Mouse (Mus musculus) left cerebral cortex, adult 9 months (tissue): ENCODE measurements around the gene Btnl2.

Experiments
- DNase-seq, 2 experiments: peaks; one replicate each; pipeline ENCODE4 v3.0.0; 2022; ENCODE audit warnings: low spot score in 2 of 2

The Btnl2 gene

DNA sequence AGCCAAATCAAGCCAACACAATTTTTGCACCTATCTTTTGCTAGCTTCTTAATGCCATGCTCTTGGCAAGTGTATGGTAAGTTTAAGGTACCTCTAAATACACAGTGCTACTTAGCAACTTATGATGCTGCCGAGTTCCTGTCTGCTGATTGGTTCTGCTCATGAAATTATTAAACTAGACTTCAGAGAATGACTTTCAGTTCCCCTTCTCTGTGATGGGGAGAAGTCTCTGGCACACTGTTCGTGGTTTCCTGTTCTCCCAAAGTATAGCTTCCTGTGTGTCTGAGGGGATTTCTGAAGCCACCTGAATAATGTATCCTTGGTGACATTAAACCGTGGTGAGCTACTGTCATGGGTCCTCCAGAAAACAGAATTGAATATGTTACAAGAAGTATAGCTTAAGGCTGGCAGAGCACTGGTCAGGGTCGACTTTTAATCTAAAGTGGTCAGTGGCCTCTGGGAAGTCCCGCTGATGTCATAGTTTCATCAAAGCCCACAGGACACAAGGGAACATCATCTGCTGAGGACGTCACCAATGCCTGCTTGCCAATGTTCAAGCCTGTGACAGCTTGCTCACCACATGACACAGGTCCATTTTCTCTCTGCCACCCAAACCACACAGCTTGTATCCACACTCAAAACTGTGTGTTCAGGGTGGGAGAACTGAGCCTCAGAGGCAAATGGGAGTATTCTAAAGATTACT lies 6.9 kb upstream of the Btnl2 start:
- DNase-seq, result peak in 1 of 2 experiments; percentile 77

DNA sequence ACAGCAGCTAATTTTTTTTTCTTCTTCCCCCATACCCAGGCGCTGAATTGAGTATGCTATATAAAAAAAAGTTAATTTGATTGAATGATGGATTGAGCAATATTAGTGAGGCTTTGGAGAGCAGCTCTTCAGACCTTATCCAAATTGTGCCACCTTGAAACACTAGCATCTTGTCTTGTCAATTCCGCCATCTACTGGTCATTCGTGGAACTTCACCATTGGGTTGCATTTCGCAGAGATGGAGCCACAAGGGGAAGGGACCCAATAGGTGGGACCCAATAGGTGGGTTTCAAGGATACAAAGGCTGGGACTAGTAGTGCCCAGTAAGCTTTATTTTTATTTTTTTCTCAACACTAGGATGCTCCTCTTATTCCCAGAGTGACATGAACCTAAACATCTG lies 5.2 kb upstream of the Btnl2 start:
- peak in 1 of 2 experiments; percentile 82 for DNase-seq

DNA sequence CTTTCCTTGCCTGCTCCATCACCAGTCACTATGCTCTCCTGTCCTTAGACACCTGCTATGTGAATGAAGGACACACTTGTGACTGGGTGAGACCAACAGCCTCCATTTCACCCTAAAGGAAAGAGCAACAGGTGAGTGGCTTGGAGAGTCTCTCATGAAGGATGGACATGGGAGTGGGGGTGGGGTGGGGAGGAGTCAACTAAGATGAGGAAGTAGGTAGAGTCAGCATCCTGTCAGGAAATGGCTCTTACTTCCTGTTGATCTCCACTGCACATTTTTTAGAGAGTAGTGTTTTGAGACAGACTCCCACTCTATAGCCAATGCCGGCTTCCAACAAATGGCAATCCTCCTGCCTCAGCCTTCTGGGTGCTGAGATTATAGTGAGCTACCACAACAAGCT lies 318 bp downstream of the Btnl2 start:
- no peak for DNase-seq

DNA sequence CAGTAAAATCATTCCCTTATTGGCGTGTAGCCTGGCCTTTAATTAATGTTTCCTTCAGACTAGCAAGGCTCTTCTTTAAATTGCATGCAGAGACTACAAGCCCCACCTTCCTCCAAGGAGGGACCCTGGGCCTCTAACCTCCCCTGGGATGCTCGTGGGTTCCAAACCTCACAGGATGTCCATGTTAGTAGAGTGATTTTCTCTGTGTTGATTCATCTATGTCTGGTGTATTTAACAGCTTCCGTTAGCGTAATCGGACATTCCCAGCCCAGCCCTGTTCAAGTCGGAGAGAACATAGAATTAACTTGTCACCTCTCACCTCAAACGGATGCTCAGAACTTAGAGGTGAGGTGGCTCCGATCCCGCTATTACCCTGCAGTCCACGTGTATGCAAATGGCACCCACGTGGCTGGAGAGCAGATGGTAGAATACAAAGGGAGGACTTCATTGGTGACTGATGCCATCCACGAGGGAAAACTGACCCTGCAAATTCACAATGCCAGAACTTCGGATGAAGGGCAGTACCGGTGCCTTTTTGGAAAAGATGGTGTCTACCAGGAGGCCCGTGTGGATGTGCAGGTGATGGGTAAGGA lies 8.4 kb downstream of the Btnl2 start:
- DNase-seq, result no peak

DNA sequence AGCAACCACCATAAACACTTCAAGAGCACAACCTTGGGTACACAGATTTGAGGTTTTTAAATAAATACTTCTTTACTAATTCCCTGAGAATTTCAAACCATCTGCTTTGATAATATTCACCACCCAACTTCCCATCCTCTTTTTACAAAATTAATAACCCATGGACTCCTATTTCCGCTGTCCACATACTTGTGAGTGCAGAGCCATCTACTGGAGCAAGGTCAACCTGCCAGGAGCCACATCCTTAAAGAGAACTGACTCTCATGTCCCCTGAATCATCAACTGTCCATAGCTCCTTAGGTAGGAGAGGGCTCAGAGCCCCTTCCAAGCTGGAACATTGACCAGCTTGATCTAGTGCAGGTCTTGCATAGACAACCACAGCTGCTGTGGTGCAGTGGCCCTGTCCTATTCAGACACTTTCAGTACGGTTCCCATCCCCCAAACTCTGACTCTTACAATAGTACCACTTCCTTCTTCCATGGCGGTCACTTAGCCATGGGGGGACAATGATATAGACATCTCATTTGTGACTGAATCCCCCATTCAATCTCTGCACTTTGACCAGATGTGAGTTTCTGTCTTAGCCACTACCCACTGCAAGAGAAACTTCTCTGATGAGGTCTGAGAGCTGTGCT lies 9.2 kb downstream of the Btnl2 start:
- DNase-seq, result no peak

DNA sequence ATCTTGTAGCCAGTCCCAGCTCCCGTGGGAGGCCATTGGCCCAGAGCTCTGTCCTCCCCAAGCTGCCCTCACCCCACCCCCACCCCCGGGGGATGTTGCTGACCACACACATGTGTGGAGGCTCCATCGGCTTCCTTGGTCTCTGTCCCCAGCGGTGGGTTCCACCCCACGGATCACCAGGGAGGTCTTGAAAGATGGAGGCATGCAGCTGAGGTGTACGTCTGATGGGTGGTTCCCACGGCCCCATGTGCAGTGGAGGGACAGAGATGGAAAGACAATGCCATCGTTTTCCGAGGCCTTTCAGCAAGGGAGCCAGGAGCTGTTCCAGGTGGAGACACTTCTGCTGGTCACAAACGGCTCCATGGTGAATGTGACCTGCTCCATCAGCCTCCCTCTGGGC lies 10.4 kb downstream of the Btnl2 start:
- DNase-seq, result no peak

DNA sequence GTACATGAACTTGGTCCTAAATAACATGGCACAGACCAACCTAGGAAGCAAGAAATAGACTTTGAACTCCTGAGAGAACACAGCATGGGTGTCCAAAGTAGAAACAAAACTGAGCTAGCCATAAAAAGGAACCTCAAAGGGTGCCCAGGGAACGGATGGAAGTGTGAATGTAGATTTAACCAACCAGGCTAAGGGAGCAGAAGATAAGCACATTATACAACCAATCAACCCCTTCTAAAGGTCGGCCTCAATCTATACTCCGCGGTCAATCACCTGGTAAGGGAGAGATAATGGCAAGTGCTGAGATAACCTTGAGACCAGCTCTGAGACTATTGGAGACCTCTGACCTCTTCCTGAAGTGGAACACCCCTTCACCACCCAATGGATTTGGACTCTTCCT lies 15.9 kb downstream of the Btnl2 start:
- no peak for DNase-seq

DNA sequence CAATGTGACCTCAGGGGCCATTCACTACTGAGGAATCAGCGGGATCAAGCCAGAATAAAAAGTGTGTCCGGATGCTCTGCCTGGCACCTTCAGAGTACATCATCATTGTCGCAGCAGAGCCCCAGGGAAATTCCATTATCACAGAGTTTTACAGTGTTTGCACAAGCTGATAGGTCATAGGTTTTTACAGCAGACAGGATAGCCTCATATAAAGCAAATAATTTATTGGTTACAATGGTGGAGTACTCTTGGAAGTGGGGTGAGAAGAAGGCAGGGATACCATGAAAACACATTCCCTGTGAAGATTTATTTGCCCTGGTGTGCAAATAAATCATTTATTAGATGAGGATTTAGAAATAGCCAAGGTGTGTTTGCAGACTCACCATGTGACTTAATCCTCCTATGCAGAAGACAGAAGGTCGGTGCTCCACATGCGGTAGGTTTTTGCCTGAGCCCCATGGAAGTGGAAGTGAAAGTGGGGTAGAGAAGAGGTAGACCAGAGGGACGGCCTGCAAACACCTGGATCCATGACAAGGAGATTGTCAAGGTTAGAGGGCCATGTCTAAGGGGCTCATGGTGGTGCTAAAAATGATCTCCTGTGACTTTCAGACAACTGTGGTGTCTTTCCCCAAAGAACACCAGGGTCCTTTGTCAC lies 18.6 kb downstream of the Btnl2 start:
- no peak for DNase-seq

DNA sequence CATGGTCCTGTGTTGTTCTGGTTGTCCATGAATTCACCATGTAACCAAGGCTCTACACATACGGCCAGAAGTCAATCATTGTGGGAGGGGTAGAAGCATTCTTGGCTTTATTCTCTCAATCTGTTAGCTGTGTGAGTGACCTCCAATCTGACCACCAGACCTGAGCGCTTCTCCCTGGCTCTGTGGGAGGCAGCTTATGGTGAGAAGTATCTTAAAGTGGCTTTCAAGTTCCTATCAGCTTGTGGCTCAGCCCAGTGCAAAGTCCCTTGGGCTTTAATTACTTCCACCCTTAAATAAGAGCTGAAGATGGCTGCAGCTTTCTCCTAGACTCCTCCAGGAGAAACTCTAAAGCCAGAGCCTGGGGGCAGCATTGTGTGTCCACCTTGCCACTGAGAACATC lies 22.2 kb downstream of the Btnl2 start, which contains the start of gene Btnl1:
TSS of gene Btnl1 (plus strand) at position 286 of the 400 bp plus-strand sequence.
- no peak for DNase-seq

DNA sequence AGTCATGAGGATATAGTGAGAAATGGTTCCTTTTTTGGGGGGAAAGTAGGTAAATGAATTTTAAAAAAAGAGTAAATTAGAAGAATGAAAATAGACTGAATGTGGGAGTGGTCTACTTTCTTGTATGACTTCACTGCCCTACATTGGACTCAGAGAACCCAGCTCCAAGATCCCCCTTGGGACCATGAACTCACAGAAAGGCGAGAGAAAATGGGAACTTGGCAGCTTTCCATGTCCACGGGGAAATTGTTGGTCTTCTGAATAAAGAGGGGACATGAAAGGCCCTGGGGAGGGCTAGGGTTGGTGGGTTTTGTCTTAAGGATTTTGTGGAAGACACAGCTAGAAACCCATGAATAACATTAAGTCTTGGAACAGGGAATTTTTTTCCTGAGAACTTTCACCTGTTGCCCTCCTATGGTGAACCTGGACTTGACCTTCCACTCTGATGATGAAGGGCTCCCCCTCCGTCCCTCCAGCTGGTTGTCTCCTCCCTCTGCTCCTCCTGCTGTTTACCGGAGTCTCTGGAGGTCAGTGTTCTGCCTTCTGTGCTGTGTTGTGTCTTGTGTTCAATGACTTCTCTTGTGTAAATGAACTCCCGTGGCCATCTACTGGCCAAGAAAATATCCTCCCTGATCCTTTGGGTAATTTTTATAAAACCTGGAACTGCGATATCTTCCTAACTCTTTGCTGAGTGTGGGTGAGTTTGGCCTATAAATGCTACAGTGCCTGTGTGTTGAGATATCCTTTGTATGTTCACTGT lies 23.0 kb downstream of the Btnl2 start:
- no peak for DNase-seq

DNA sequence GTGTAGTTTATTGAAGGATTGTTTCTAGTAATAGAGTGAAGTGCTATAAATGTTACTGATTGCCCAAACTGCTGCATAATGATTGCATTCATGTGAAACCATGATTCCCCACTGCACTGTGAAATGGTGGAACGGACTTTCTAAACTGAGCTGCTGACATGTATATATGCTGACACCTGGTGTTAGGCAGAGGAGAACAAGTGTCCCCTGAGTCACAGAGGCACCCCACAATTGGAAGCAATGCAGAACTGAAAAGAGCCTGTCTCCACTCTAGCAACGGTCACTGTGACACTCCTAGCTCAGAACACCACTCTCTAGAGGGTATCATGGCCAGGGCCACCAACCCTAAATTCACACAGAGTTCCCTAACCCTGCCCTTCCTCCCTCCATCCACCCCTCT lies 24.1 kb downstream of the Btnl2 start:
- no peak for DNase-seq

DNA sequence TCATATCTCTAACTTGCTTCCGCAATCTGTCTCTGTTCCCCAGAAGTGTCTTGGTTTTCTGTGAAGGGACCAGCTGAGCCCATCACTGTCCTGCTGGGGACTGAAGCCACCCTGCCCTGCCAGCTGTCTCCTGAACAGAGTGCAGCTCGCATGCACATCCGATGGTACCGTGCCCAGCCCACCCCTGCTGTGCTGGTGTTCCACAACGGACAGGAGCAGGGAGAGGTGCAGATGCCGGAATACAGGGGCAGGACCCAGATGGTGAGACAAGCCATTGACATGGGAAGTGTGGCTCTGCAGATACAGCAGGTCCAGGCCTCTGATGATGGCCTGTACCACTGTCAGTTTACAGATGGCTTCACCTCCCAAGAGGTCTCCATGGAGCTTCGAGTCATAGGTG lies 24.8 kb downstream of the Btnl2 start:
- no peak for DNase-seq

DNA sequence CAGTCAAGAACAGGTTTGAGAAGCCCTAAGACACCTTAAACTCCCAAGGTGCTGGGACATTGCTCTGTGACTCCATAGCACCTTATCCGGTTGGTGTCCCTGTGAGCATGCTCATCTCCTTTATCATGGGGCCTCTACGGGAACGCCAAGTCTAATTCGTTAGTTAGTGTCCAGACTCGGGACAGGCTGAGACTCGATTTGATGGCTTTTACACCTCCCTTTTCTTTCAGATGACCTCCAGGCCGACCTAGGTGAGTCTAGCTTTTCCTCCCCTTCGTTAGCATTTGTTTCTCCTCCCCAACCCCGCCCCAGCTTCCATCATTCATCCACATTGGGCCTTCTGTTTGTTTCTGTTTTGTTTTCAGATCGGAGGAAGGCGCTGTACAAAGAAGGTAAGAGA lies 27.3 kb downstream of the Btnl2 start:
- no peak for DNase-seq

DNA sequence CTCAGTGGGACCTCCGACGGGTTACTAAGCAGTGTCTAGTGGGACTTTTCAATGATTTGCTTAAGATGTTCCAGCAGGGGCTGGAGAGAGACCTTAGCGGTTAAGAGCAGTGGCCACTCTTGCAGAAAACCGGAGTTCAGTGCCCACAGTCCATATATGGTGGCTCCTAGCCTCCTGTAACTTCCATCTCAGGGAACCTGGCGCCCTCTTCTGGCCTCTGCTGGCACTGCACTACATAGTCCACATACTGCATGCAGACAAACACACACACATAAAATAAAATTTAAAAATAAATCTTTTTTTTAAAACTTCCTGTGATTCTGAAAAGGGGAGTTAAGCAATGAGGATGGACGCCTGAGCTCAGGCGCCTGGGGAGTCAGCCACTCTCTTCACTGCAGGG lies 28.6 kb downstream of the Btnl2 start:
- no peak for DNase-seq

DNA sequence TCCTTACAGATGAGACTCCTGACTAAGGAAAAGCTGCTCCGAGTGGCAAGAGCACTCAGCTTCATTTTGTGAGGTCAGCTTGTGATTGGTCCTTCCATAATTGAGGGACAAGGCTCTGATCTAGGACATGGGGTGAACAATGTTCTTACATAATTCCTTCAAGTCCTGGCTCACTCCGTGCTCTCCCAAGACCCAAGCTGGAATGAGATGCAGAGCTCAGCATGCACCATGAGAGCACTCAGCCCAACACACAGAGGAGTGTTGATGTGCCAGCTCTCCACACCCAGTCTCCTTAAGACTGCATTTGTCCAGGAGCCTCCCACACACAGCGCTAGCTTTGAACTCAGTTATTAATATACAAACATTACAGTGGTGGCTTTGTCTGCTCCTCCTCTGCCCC lies 30.1 kb downstream of the Btnl2 start:
- DNase-seq, result no peak

DNA sequence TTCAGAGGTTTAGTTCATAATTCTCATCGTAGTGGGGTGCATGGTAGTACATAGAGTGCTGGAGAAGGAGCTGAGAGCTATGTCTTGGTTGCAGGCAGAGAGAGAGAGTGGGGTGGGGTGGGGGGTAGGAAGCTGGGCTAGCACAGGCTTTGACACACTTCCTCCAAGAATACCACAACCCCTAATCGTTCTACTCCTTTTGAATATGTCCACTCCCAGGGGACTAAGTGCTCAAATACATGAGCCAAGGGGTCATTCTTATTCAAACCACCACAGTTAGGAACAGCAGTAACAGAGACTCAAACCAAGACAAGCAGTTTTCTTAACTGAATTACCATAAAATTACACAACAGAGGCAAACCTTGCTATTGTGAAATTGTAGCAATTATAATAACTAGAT lies 32.0 kb downstream of the Btnl2 start:
- no peak for DNase-seq

DNA sequence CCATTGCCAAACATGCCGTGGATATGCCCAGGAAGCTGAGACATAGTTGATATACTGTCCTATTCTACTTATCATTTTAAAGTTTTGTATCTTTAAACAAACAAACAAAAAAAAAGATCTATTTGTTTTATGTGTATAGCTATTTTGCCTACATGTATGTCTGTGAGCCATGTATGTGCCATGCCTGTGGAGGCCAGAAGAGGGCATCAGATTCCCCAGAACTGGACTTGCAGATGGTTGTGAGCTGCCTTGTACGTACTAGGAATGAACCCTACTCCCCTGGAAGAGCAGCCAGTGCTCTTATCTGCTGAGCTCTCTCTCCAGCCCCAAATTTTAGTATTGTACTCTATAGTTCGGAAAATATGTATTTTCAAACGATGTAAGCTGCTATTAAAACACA lies 33.9 kb downstream of the Btnl2 start:
- DNase-seq, result no peak

DNA sequence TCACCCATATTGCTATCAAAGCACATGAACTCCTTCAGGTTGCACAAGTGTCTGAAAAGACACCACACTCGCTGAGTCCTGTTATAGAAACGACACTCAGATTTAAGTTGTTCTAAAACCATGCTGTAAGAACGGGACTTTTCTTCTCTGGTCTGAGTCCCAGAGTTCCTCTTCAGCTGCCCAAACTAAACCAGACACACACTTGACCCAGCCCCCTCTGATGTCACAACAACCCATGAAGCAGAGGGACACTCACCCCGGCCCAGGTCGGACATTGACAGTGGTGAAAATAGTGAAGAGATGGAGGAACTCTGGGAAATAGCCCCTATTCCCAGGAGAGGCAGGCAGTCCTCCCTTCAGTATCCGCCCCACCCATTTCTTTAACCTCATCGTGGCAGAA lies 36.9 kb downstream of the Btnl2 start:
- no peak for DNase-seq

DNA sequence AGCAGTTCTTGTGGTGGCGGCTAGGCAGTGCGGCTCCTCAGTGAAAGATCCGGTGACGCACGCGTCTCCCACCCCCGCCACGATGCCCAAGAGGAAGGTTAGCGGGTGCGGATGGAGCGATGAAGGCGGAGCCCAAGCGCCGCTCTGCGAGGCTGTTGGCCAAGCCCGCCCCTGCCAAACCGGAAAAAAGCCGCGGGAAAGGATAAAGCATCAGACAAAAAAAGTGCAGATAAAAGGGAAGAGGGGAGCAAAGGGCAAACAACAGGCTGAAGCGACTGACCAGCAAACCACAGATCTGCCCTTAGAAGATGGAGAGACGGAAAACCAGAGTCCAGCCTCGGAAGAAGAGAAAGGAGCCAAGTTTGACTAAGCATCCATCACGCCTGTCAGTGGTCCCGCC lies 37.7 kb downstream of the Btnl2 start:
- no peak for DNase-seq

DNA sequence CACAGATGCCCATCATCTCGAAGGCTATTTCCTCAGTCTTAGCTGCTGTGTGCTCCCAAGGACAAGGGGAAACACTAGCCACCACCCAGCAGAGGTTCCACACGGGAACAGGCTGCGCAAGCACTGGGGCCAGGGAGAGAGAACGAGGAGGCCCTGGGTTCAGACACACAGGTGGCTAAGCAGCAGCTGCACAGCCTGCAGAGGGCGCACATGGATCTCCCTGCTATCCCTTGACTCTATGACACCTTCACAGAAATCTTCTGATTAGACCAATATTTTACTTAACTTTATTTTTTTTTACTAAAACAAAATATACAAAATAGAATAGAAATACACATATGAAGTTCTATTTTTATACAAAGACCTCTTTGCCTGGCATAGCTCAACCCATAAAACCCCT lies 42.7 kb downstream of the Btnl2 start:
- DNase-seq, result no peak

DNA sequence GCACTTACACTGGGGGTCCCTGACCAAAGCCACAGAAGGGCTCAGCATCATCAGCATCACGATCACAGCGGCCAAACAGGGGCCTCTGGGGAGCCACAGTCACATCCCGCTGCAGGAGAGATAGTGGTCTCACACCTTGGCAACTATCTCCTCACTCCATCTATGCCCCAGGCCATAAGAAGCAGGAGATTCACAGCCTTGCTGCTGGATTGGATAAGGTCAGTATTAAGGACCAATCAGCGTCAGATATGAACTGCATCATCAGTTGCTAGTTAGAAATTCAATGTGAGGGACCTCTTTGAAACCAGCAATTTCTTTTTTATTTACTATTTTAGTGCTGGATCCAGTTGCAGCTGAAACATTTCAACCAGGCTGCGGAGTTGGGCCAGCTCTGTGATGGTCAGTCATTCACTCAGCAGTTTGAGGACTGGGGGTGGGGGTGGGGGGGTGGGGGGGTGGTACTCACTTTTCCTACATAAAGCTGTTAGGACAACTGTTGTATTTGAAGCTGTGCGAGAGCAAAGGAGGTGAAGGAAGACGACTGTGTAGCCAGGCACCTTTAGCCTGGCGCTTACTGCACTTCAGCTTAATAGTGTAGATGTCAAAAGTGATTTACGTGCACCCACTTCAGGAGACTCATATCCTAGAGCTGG lies 43.6 kb downstream of the Btnl2 start:
- peak; percentile 65 to 87 for DNase-seq
